Mouse (Mus musculus) forebrain, postnatal 0 days (tissue): ENCODE measurements around the gene Bloc1s1. TPM values are rescaled to one million over a fixed set of nuclear protein-coding genes. Genes with fewer than 3 reads are reported as not detected.

Source experiments
- ATAC-seq: fragments of 200-750 bp; cut with Nextera tagmentation; 2 replicates; pipeline ENCODE4 v1.8.0; 2017; ENCODE audit warnings: mild to moderate bottlenecking, moderate library complexity
- DNase-seq: peaks from one replicate; pipeline ENCODE4 v3.0.0-alpha.2; 2015
- H3K27ac ChIP-seq: fragments of 300-500 bp; sonication (generic); 2 replicates; pipeline ENCODE4 v1.5.1; 2014; ENCODE audit warnings: low read depth, mild to moderate bottlenecking, antibody characterized with exemption, low read length, moderate library complexity, mixed read lengths
- H3K27me3 ChIP-seq: fragments of 300-500 bp; sonication (generic); 2 replicates; pipeline ENCODE4 v1.6.1; 2014; ENCODE audit warnings: mild to moderate bottlenecking, low read length, mixed read lengths; ENCODE audit not compliant: insufficient read depth
- H3K36me3 ChIP-seq: fragments of 300-500 bp; sonication (generic); 2 replicates; pipeline ENCODE4 v1.6.1; 2014; ENCODE audit warnings: mild to moderate bottlenecking, moderate library complexity; ENCODE audit not compliant: insufficient read depth
- H3K4me1 ChIP-seq: fragments of 300-500 bp; sonication (generic); 2 replicates; pipeline ENCODE4 v1.6.1; 2014; ENCODE audit warnings: antibody characterized with exemption; ENCODE audit not compliant: insufficient read depth
- H3K4me2 ChIP-seq: fragments of 300-500 bp; sonication (generic); 2 replicates; pipeline ENCODE4 v1.6.1; 2014; ENCODE audit warnings: low read depth, mild to moderate bottlenecking, moderate library complexity
- H3K4me3 ChIP-seq: fragments of 300-500 bp; sonication (generic); 2 replicates; pipeline ENCODE4 v1.5.1; 2014; ENCODE audit warnings: low read depth, low read length, mixed read lengths
- H3K9ac ChIP-seq: fragments of 300-500 bp; sonication (generic); 2 replicates; pipeline ENCODE4 v1.6.1; 2014; ENCODE audit warnings: mild to moderate bottlenecking
- H3K9me3 ChIP-seq: fragments of 300-500 bp; sonication (generic); 2 replicates; pipeline ENCODE4 v1.6.1; 2016; ENCODE audit warnings: low read length
- CTCF ChIP-seq: sonication (generic); IDR thresholded peaks from 2 replicates; pipeline ENCODE4 v1.5.1; 2016; ENCODE audit warnings: antibody characterized with exemption, control low read depth, low read depth
- WGBS: fragments of 180-500 bp; shearing (Covaris S2); extraction: QIAGEN DNeasy Blood & Tissue Kit; methylation state at CpG from one replicate; pipeline ENCODE4 v1.1.7; 2014; 5-methylcytosine and 5-hydroxymethylcytosine counted together
- polyA plus RNA-seq: library from polyadenylated mRNA; unstranded; fragments of >200 nt; fragmentation: Nextera tagmentation; extraction: Ambion mirVana; gene quantifications from 2 replicates; pipeline ENCODE4 v1.2.1, GENCODE M21; 2015
- total RNA-seq: library from RNA; depleted of rRNA; stranded (reverse); fragments of >200 nt; gene quantifications from 2 replicates; pipeline ENCODE4 v1.2.3, GENCODE M21; 2014

The Bloc1s1 gene
- total and polyA plus RNA-seq, 2 experiments from 2014 or later: 120 to 246 TPM

- Histone ChIP-seq H3K27ac (no peak overlapping the region), H3K27me3 (peaks cover 10% of the 10 kb centered on the region), H3K4me2 (no peak overlapping the region), H3K9me3 (no peaks in the 10 kb centered on the region), H3K4me1 (no peaks in the 10 kb centered on the region), H3K36me3 (no peaks in the 10 kb centered on the region), H3K4me3 (no peak overlapping the region), H3K9ac (no peak overlapping the region)
- no peak for TF ChIP-seq CTCF
- no peak for DNase-seq
- 64% methylated on average over 9 of the region's 9 CpGs for WGBS
- no peak for ATAC-seq
These were observed 14.6 kb upstream of the Bloc1s1 start for GRCm38 (mm10) chr10:128938457-128938856.

- Histone ChIP-seq H3K4me3 (no peak overlapping the region), H3K9me3 (no peaks in the 10 kb centered on the region), H3K27ac (no peak overlapping the region), H3K4me1 (no peaks in the 10 kb centered on the region), H3K9ac (no peak overlapping the region), H3K27me3 (peaks cover 15% of the 10 kb centered on the region), H3K36me3 (no peaks in the 10 kb centered on the region), H3K4me2 (no peak overlapping the region)
- ATAC-seq (no peak), DNase-seq (no peak)
- TF ChIP-seq CTCF: no peak
- WGBS: 75% methylated on average over 12 of the region's 12 CpGs
These were observed 14.0 kb upstream of the Bloc1s1 start for GRCm38 (mm10) chr10:128937756-128938390.

GRCm38 (mm10) chr10:128935826-128936440 is 12.1 kb upstream of the Bloc1s1 start:
- no peak overlapping the region for H3K4me2 ChIP-seq
- 70% methylated on average over 8 of the region's 8 CpGs for WGBS

DNA sequence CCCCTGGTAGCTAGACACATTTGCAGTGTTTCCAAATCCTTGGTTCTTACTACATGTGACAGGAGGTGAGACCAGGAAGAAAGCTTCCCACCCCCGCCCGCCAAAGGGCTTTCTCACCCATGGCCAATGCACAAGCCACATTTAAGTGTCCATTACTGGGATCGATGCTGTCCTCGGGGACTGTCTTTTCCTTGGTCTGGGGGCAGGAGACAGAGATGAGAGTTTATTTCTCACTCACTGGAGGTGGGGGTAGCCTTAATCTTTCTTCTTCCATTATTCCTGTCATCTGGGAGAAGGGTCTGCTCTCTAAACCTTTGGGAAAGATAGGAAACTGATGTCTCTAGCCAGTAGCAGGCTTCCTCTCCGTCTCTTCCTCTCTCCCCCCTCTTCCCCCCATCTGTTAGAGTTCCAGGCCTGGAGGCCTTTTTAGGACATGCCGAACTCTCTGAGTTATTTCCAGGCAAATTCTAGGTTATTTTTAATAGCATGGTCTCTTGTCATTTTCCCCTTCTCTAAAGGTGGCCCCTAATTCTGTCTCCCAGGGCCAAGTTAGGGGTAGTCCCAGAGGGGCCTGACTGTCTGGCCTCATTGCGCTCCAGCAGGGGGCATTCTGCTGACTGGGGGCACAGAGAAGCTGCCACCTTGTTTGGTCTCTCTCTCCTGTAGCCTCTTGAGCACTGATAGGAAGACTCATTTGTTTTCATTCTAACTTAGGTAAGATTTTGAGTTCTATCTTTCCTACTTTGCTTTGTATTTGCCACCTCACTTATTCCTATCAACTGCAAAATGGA is 11.4 kb upstream of the Bloc1s1 start:
- Histone ChIP-seq H3K4me1 (no peaks in the 10 kb centered on the region), H3K4me2 (no peak overlapping the region), H3K4me3 (no peak overlapping the region; the same call in 1 of the 2 replicates), H3K27ac (no peak overlapping the region), H3K9me3 (no peaks in the 10 kb centered on the region), H3K27me3 (peaks cover 31% of the 10 kb centered on the region), H3K9ac (no peak overlapping the region), H3K36me3 (no peaks in the 10 kb centered on the region)
- ATAC-seq: no peak
- WGBS: 62% methylated on average over 7 of the region's 7 CpGs
- TF ChIP-seq CTCF: no peak
- DNase-seq: no peak

More at GRCm38 (mm10) chr10:128935826-128936440, 12.1 kb upstream of the Bloc1s1 start:
- no peak overlapping the region for H3K9ac ChIP-seq
- ATAC-seq (no peak), DNase-seq (no peak)
- no peak overlapping the region for H3K4me3 ChIP-seq
- no peak overlapping the region for H3K27ac ChIP-seq
- no peaks in the 10 kb centered on the region for H3K4me1 ChIP-seq
- peaks cover 31% of the 10 kb centered on the region for H3K27me3 ChIP-seq
- no peaks in the 10 kb centered on the region for H3K36me3 ChIP-seq
- TF ChIP-seq CTCF: no peak
- no peaks in the 10 kb centered on the region for H3K9me3 ChIP-seq

DNA sequence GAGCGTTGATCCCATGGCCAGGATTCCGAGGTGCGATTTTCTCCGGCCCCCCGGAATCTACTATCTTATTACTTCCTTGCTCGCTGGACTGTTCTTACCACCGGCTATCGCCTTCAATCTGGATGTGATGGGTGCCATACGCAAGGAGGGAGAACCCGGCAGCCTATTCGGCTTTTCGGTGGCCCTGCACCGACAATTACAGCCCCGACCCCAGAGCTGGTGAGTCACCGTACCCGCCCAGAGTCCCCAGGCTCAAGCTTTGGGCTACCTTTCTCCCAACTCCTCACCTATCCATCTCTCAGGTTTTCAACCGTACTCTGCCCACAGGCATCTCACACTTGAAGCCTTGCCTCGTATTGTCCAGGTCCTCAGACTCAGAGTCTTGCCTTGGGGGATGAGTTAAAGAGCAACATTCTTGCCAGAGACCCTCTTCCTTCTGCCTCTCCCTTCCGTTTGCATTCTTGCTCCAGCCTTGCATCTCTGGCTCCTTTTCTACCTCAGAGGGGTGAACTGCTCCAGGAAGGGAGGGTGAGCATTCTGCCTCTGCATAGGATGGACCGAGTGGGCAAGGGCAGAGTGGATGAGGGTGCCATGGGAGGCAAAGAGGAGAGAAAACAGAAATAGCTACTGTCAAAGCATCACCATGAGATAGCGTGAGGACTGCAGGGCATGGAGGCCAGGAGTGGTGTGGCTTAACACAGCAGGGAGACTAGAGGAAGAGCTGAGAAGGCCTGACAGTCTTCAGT is 10.3 kb upstream of the Bloc1s1 start:
- TF ChIP-seq CTCF: no peak
- Histone ChIP-seq H3K9ac (peak overlapping the region; percentile 51), H3K36me3 (no peaks in the 10 kb centered on the region), H3K4me2 (peak overlapping the region; percentile 78), H3K27ac (no peak overlapping the region), H3K9me3 (no peaks in the 10 kb centered on the region), H3K4me1 (no peaks in the 10 kb centered on the region), H3K4me3 (peak overlapping the region; percentile 45), H3K27me3 (peaks cover 31% of the 10 kb centered on the region)
- DNase-seq (no peak), ATAC-seq (peak; percentile 34)
- WGBS: 3% methylated on average over 21 of the region's 21 CpGs

GRCm38 (mm10) chr10:128933574-128933973 is 9.7 kb upstream of the Bloc1s1 start, which contains the start of gene Itga7:
TSS of gene Itga7 (plus strand) at chr10:128933818.
- ATAC-seq (peak; percentile 71), DNase-seq (no peak)
- WGBS: under 1% methylated on average over 26 of the region's 26 CpGs
- Histone ChIP-seq H3K27me3 (peaks cover 31% of the 10 kb centered on the region), H3K4me2 (peak within 1 kb of the TSS; percentile 78), H3K27ac (no peak within 1 kb of the TSS), H3K36me3 (no peaks in the 10 kb centered on the region), H3K9ac (peak within 1 kb of the TSS; percentile 51), H3K9me3 (no peaks in the 10 kb centered on the region), H3K4me3 (peak within 1 kb of the TSS; percentile 45), H3K4me1 (no peaks in the 10 kb centered on the region)
- no peak for TF ChIP-seq CTCF
